Mouse (Mus musculus): ENCODE data around the gene Olfr883. TPM values are rescaled to one million over a fixed set of nuclear protein-coding genes. Genes with fewer than 3 reads are reported as not detected.

The Olfr883 gene
- polyA plus RNA-seq (2012; rRNA removed) = not detected in 2 replicates

GRCm38 (mm10) chr9:38025508-38025907 is at the start of gene Olfr883:
Olfr883 (plus strand) TSS chr9:38025808.

GRCm38 (mm10) chr9:37991525-37991924 is 34.1 kb upstream of the Olfr883 start, which contains the start of gene Olfr881:
Olfr881 (plus strand) TSS chr9:37991825.

DNA sequence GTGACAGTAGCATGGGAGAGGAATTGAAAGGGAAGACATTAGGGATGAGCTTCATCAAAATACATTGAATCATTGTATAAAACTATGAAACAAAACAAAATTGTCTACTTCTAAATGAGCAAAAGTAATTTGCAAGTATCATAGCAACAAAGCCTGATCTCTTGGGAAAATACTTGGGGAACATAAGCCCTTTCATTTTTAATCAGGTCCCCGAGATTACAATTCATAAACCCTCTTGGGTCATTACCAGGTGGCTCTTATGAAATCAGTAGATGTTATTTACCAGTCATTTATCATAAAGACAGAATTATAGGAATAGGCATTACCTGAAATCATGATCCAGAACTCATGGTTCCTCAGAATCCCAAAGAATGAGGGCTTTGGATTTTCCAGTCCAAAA is 20.6 kb downstream of the Olfr883 start, which contains the start of gene Olfr884:
Olfr884 (plus strand) TSS at position 301 of the 400 bp plus-strand sequence.

DNA sequence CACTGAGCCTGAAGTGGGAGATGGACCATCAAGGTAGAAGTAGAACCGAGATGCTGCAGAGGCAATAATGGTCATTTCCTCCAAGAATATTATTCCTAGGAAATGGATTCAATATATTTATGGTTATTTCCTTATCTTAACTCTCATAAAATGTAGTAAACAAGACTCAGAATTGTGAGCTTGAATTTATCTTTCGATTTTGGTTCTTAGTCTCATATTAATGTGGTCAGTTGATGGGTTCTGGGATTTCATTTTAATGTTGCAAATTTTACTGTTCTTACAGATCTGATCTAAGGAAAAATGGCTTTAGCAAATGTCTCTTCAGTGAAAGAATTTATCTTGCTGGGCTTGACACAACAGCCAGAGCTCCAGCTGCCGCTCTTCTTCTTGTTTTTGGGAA is 35.4 kb downstream of the Olfr883 start, which contains the start of gene Olfr885:
Olfr885 (plus strand) TSS at position 301 of the 400 bp plus-strand sequence.

Other genes starting within 250 kb of the Olfr883 start
- gene Olfr876, start 222.8 kb upstream of the Olfr883 start, polyA plus RNA-seq (2012; rRNA removed) = not detected in 2 replicates
- not detected in 2 replicates for gene Olfr877, start 171.5 kb upstream of the Olfr883 start, polyA plus RNA-seq (2012; rRNA removed)
- gene Olfr145, start 129.1 kb upstream of the Olfr883 start, polyA plus RNA-seq (2012; rRNA removed) = not detected in 2 replicates
- not detected in 2 replicates for gene Olfr878, start 108.0 kb upstream of the Olfr883 start, polyA plus RNA-seq (2012; rRNA removed)
- not detected in 2 replicates for gene Olfr881, start 34.0 kb upstream of the Olfr883 start, polyA plus RNA-seq (2012; rRNA removed)
- not detected in 2 replicates for gene Olfr884, start 20.7 kb downstream of the Olfr883 start, polyA plus RNA-seq (2012; rRNA removed)
- not detected in 2 replicates for gene Olfr885, start 35.5 kb downstream of the Olfr883 start, polyA plus RNA-seq (2012; rRNA removed)
- not detected in 2 replicates for gene Olfr887, start 58.3 kb downstream of the Olfr883 start, polyA plus RNA-seq (2012; rRNA removed)
- not detected in 2 replicates for gene Olfr888, start 82.3 kb downstream of the Olfr883 start, polyA plus RNA-seq (2012; rRNA removed)
- gene Olfr889, start 89.4 kb downstream of the Olfr883 start, polyA plus RNA-seq (2012; rRNA removed) = under 0.01 TPM in 1 of 2 replicates, not detected in the other
- gene Olfr890, start 116.7 kb downstream of the Olfr883 start, polyA plus RNA-seq (2012; rRNA removed) = not detected in 2 replicates
- gene Olfr891, start 155.0 kb downstream of the Olfr883 start, polyA plus RNA-seq (2012; rRNA removed) = not detected in 2 replicates
- not detected in 2 replicates for gene Olfr893, start 182.6 kb downstream of the Olfr883 start, polyA plus RNA-seq (2012; rRNA removed)
- not detected in 2 replicates for gene Olfr894, start 192.2 kb downstream of the Olfr883 start, polyA plus RNA-seq (2012; rRNA removed)
- not detected in 2 replicates for gene Olfr143, start 227.0 kb downstream of the Olfr883 start, polyA plus RNA-seq (2012; rRNA removed)
- gene Olfr895, start 242.0 kb downstream of the Olfr883 start, polyA plus RNA-seq (2012; rRNA removed) = not detected in 2 replicates